Mouse (Mus musculus): Measurements from ENCODE around the gene Tymp.

Tymp gene

GRCm38 (mm10) chr15:89376957-89377356 lies at the start of gene Tymp:
Tymp (minus strand) TSS chr15:89377039.
- DNase-seq (ENCODE audit: low read depth, low spot score), result no peak

GRCm38 (mm10) chr15:89425711-89426121 lies 48.9 kb upstream of the Tymp start, which contains the start of gene Cpt1b:
Cpt1b (minus strand) TSS chr15:89425863.
- no peak for DNase-seq (ENCODE audit: low read depth, low spot score)

GRCm38 (mm10) chr15:89424621-89425020 lies 47.8 kb upstream of the Tymp start:
- no peak for DNase-seq (ENCODE audit: low read depth, low spot score)

- no peak for DNase-seq (ENCODE audit: low read depth, low spot score)
These were observed 45.1 kb upstream of the Tymp start for GRCm38 (mm10) chr15:89421938-89422337.

- DNase-seq (ENCODE audit: low read depth, low spot score), result no peak
These were observed 38.4 kb upstream of the Tymp start for GRCm38 (mm10) chr15:89415282-89415681.

GRCm38 (mm10) chr15:89410118-89410517 lies 33.3 kb upstream of the Tymp start, which contains the start of gene Syce3:
Syce3 (minus strand) TSS chr15:89410503.
- no peak for DNase-seq (ENCODE audit: low read depth, low spot score)

- no peak for DNase-seq (ENCODE audit: low read depth, low spot score)
These were observed 29.9 kb upstream of the Tymp start for GRCm38 (mm10) chr15:89406691-89407090.

- DNase-seq (ENCODE audit: low read depth, low spot score), result no peak
These were observed 28.2 kb upstream of the Tymp start for GRCm38 (mm10) chr15:89404831-89405623.

- no peak for DNase-seq (ENCODE audit: low read depth, low spot score)
These were observed 25.6 kb upstream of the Tymp start for GRCm38 (mm10) chr15:89402471-89402870.

- DNase-seq (ENCODE audit: low read depth, low spot score), result no peak
These were observed 22.9 kb upstream of the Tymp start for GRCm38 (mm10) chr15:89399716-89400115.

- no peak for DNase-seq (ENCODE audit: low read depth, low spot score)
These were observed 21.3 kb upstream of the Tymp start for GRCm38 (mm10) chr15:89398146-89398545.

GRCm38 (mm10) chr15:89396883-89397282 lies 20.0 kb upstream of the Tymp start:
- DNase-seq (ENCODE audit: low read depth, low spot score), result no peak

- DNase-seq (ENCODE audit: low read depth, low spot score), result no peak
These were observed 13.2 kb upstream of the Tymp start for GRCm38 (mm10) chr15:89390081-89390480.

GRCm38 (mm10) chr15:89387127-89387526 lies 10.3 kb upstream of the Tymp start:
- no peak for DNase-seq (ENCODE audit: low read depth, low spot score)

- DNase-seq (ENCODE audit: low read depth, low spot score), result no peak
These were observed 7.8 kb upstream of the Tymp start, which contains the start of gene Klhdc7b for GRCm38 (mm10) chr15:89384617-89385016. Klhdc7b (plus strand) TSS chr15:89384917.

- no peak for DNase-seq (ENCODE audit: low read depth, low spot score)
These were observed 2.6 kb upstream of the Tymp start for GRCm38 (mm10) chr15:89379429-89379828.

GRCm38 (mm10) chr15:89378831-89379401 lies 2.1 kb upstream of the Tymp start, which contains the start of gene Odf3b:
Odf3b (minus strand) TSS chr15:89379282.
- no peak for DNase-seq (ENCODE audit: low read depth, low spot score)

- no peak for DNase-seq (ENCODE audit: low read depth, low spot score)
These were observed 1.3 kb upstream of the Tymp start for GRCm38 (mm10) chr15:89377938-89378828.

GRCm38 (mm10) chr15:89377362-89377761 lies 523 bp upstream of the Tymp start:
- no peak for DNase-seq (ENCODE audit: low read depth, low spot score)

- no peak for DNase-seq (ENCODE audit: low read depth, low spot score)
These were observed 799 bp downstream of the Tymp start for GRCm38 (mm10) chr15:89376040-89376439.

GRCm38 (mm10) chr15:89374801-89375534 lies 1.9 kb downstream of the Tymp start:
- DNase-seq (ENCODE audit: low read depth, low spot score), result no peak
